Mouse (Mus musculus) forebrain, embryonic 10.5 days (tissue): ENCODE results near the gene Med29. TPM values are rescaled to one million over a fixed set of nuclear protein-coding genes. Genes with fewer than 3 reads are reported as not detected.

Experiments
- polyA plus RNA-seq: library from polyadenylated mRNA; unstranded; fragments of >200 nt; fragmentation: Nextera tagmentation; extraction: Ambion mirVana; gene quantifications from 2 replicates; pipeline ENCODE4 v1.2.1, GENCODE M21; 2016

The Med29 gene
- polyA plus RNA-seq, 1 experiment from 2014 or later: 60.6 TPM

Other genes starting within 250 kb of the Med29 start
- 178 and 180 TPM in 2 replicates for gene Fbl, start 223.0 kb downstream of the Med29 start, polyA plus RNA-seq
- 12.5 and 13.7 TPM in 2 replicates for gene Dyrk1b, start 213.2 kb downstream of the Med29 start, polyA plus RNA-seq
- gene Eid2, start 124.8 kb downstream of the Med29 start, polyA plus RNA-seq: 1.4 and 1.7 TPM in 2 replicates
- 9.6 and 9.7 TPM in 2 replicates for gene Eid2b, start 115.0 kb downstream of the Med29 start, polyA plus RNA-seq
- 0.50 and 0.66 TPM in 2 replicates for gene Selenov, start 101.5 kb downstream of the Med29 start, polyA plus RNA-seq
- gene Dll3, start 90.5 kb downstream of the Med29 start, polyA plus RNA-seq: 13.4 and 13.7 TPM in 2 replicates
- 238 and 253 TPM in 2 replicates for gene Timm50, start 80.6 kb downstream of the Med29 start, polyA plus RNA-seq
- 118 and 120 TPM in 2 replicates for gene Supt5, start 54.0 kb downstream of the Med29 start, polyA plus RNA-seq
- gene Rps16, start 42.1 kb downstream of the Med29 start, polyA plus RNA-seq: 939 and 976 TPM in 2 replicates
- gene Plekhg2, start 20.1 kb downstream of the Med29 start, polyA plus RNA-seq: 75.5 and 84.4 TPM in 2 replicates
- gene Zfp36, start 12.5 kb downstream of the Med29 start, polyA plus RNA-seq: 4.5 TPM in 2 replicates
- gene Paf1, start 243 bp upstream of the Med29 start, polyA plus RNA-seq: 82.3 and 95.9 TPM in 2 replicates
- 8.0 and 8.3 TPM in 2 replicates for gene Gmfg, start 44.7 kb upstream of the Med29 start, polyA plus RNA-seq
- 3.0 and 3.4 TPM in 2 replicates for gene Lrfn1, start 59.3 kb upstream of the Med29 start, polyA plus RNA-seq
- not detected in 2 replicates for gene Ifnl2, start 117.7 kb upstream of the Med29 start, polyA plus RNA-seq
- gene Ifnl3, start 130.1 kb upstream of the Med29 start, polyA plus RNA-seq: not detected in 2 replicates
- gene Sycn, start 148.2 kb upstream of the Med29 start, polyA plus RNA-seq: not detected in 2 replicates
- not detected in 2 replicates for gene Nccrp1, start 154.5 kb upstream of the Med29 start, polyA plus RNA-seq
- 29.9 and 30.7 TPM in 2 replicates for gene Samd4b, start 205.4 kb upstream of the Med29 start, polyA plus RNA-seq
- 66.0 and 69.9 TPM in 2 replicates for gene Pak4, start 205.5 kb upstream of the Med29 start, polyA plus RNA-seq
- not detected in 2 replicates for gene Acp7, start 238.6 kb upstream of the Med29 start, polyA plus RNA-seq